Mouse (Mus musculus) midbrain, embryonic 15.5 days (tissue): ENCODE measurements around the gene Olfml2b. TPM values are rescaled to one million over a fixed set of nuclear protein-coding genes. Genes with fewer than 3 reads are reported as not detected.
A peak's percentile ranks its signal among the peaks of the same experiment; 100 is the strongest.

Experiments
- ATAC-seq: fragments of 200-750 bp; cut with Nextera tagmentation; replicated peaks from 2 replicates; pipeline ENCODE4 v1.8.0; 2017; ENCODE audit warnings: moderate TSS enrichment
- H3K27ac ChIP-seq: fragments of 300-500 bp; sonication (generic); 2 replicates; pipeline ENCODE4 v1.5.1; 2015; ENCODE audit warnings: mild to moderate bottlenecking, inconsistent platforms
- H3K27me3 ChIP-seq: fragments of 300-500 bp; sonication (generic); replicated peaks from 2 replicates; pipeline ENCODE4 v1.6.1; 2015; ENCODE audit warnings: inconsistent platforms
- H3K36me3 ChIP-seq: fragments of 300-500 bp; sonication (generic); replicated peaks from 2 replicates; pipeline ENCODE4 v1.6.1; 2015; ENCODE audit warnings: inconsistent platforms
- H3K4me1 ChIP-seq: fragments of 300-500 bp; sonication (generic); 2 replicates; pipeline ENCODE4 v1.6.1; 2015; ENCODE audit warnings: inconsistent platforms
- H3K4me2 ChIP-seq: fragments of 300-500 bp; sonication (generic); 2 replicates; pipeline ENCODE4 v1.6.1; 2015; ENCODE audit warnings: inconsistent platforms, mild to moderate bottlenecking, moderate library complexity
- H3K4me3 ChIP-seq: fragments of 300-500 bp; sonication (generic); 2 replicates; pipeline ENCODE4 v1.5.1; 2015; ENCODE audit warnings: mild to moderate bottlenecking, inconsistent platforms
- H3K9ac ChIP-seq: fragments of 300-500 bp; sonication (generic); 2 replicates; pipeline ENCODE4 v1.6.1; 2015; ENCODE audit warnings: mild to moderate bottlenecking, inconsistent platforms
- H3K9me3 ChIP-seq: fragments of 300-500 bp; sonication (generic); 2 replicates; pipeline ENCODE4 v1.6.1; 2016; ENCODE audit warnings: inconsistent platforms
- WGBS: fragments of 180-500 bp; shearing (Covaris S2); methylation state at CpG from one replicate; pipeline ENCODE4 v1.1.7; 2015; ENCODE audit warnings: mixed read lengths; 5-methylcytosine and 5-hydroxymethylcytosine counted together
- polyA plus RNA-seq: library from polyadenylated mRNA; unstranded; fragments of >200 nt; fragmentation: Nextera tagmentation; extraction: Ambion mirVana; gene quantifications from 2 replicates; pipeline ENCODE4 v1.2.1, GENCODE M21; 2015

The Olfml2b gene
- polyA plus RNA-seq: 4.8 and 5.2 TPM in 2 replicates

GRCm38 (mm10) chr1:170644255-170645205, at the start of gene Olfml2b:
TSS of gene Olfml2b (plus strand) at chr1:170644532.
- peak within 1 kb of the TSS; percentile 88 for H3K4me2 ChIP-seq
- no peaks in the 10 kb centered on the region for H3K27me3 ChIP-seq
- H3K4me1 ChIP-seq: peaks cover 11% of the 10 kb centered on the region; the same call in 1 of the 2 replicates
- no peak within 1 kb of the TSS for H3K27ac ChIP-seq
- 13% methylated on average over 50 of the region's 51 CpGs for WGBS
- ATAC-seq: peak; percentile 99
- peak within 1 kb of the TSS; percentile 50 for H3K4me3 ChIP-seq
- H3K9ac ChIP-seq: peak within 1 kb of the TSS; percentile 59
- H3K36me3 ChIP-seq: no peaks in the 10 kb centered on the region
- H3K9me3 ChIP-seq: no peaks in the 10 kb centered on the region

DNA sequence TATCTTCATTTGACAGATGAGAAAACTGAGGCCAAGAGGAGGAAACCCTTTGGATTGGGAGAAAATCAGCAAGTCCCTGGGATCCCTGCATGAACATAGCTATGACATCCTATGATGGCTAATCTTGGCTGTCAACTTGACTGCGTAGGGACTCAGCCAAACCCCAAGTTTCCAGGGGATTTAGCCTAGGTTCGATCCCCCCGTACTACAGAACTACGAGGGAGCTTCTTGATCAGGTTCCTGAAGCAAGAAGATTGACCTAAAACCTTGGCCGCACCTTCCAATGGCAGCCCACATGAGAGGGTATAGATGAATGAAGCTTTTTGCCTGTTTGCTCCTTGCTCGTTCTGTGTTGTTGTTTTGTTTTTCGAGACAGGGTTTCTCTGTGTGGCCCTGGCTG, 49.8 kb upstream of the Olfml2b start:
- H3K4me3 ChIP-seq: no peak overlapping the region
- H3K27ac ChIP-seq: no peak overlapping the region
- H3K4me2 ChIP-seq: no peak overlapping the region
- H3K9me3 ChIP-seq: no peaks in the 10 kb centered on the region
- no peaks in the 10 kb centered on the region for H3K36me3 ChIP-seq
- H3K9ac ChIP-seq: no peak overlapping the region
- 96% methylated on average over 7 of the region's 7 CpGs for WGBS
- H3K27me3 ChIP-seq: peaks cover 7% of the 10 kb centered on the region; the same call in 1 of the 2 replicates
- no peaks in the 10 kb centered on the region for H3K4me1 ChIP-seq
- no peak for ATAC-seq

- WGBS: 72% methylated on average over 21 of the region's 21 CpGs
Observed at GRCm38 (mm10) chr1:170605228-170606001, 38.9 kb upstream of the Olfml2b start.

DNA sequence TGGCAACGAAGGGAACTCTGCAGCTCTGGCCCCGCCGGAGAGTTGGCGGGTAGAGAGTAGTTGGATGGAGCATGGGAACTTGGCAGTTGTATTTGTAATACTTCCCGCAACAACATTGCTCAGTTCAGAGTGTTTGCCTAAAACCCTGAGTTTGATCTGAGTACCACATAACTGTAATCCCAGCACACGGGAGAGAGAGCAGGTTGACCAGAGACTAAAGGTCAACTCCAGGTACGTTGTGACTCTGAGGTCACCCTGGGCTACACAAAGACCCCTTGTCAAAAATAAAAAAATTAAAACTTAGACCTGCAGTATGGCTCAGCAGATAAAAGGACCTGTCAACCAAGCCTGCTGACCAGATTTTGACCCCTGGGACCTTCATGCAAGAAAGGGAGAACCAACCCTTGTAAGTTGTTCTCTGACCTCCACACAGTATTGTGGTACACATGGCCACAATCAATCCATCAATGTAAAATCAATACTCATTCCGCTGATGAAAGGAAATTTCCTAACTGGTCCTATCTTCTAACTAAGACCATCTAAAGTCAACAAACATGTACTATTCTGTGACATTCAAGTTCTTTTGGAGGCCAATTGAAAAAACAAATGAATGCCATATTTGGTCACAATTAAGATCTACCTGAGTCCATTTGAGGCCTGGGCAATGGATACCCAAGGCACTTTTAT, 37.0 kb upstream of the Olfml2b start:
- no peak for ATAC-seq
- no peaks in the 10 kb centered on the region for H3K4me1 ChIP-seq

More at GRCm38 (mm10) chr1:170605228-170606001, 38.9 kb upstream of the Olfml2b start:
- Histone ChIP-seq H3K4me1 (no peaks in the 10 kb centered on the region), H3K27me3 (no peaks in the 10 kb centered on the region), H3K4me2 (no peak overlapping the region), H3K4me3 (no peak overlapping the region), H3K9me3 (no peaks in the 10 kb centered on the region), H3K9ac (no peak overlapping the region), H3K27ac (no peak overlapping the region), H3K36me3 (no peaks in the 10 kb centered on the region)
- ATAC-seq: no peak

GRCm38 (mm10) chr1:170608461-170609071, 35.8 kb upstream of the Olfml2b start:
- no peaks in the 10 kb centered on the region for H3K36me3 ChIP-seq
- 89% methylated on average over 3 of the region's 3 CpGs for WGBS

More for the DNA sequence above, 37.0 kb upstream of the Olfml2b start:
- Histone ChIP-seq H3K27ac (no peak overlapping the region), H3K9me3 (no peaks in the 10 kb centered on the region), H3K4me2 (no peak overlapping the region), H3K36me3 (no peaks in the 10 kb centered on the region), H3K9ac (no peak overlapping the region), H3K4me3 (no peak overlapping the region), H3K27me3 (no peaks in the 10 kb centered on the region)
- 92% methylated on average over 8 of the region's 8 CpGs for WGBS

GRCm38 (mm10) chr1:170609872-170610271, 34.5 kb upstream of the Olfml2b start:
- 83% methylated on average over 7 of the region's 7 CpGs for WGBS
- H3K4me3 ChIP-seq: no peak overlapping the region

More at GRCm38 (mm10) chr1:170608461-170609071, 35.8 kb upstream of the Olfml2b start:
- Histone ChIP-seq H3K4me3 (no peak overlapping the region), H3K9me3 (no peaks in the 10 kb centered on the region), H3K27me3 (no peaks in the 10 kb centered on the region), H3K4me1 (no peaks in the 10 kb centered on the region), H3K27ac (no peak overlapping the region), H3K9ac (no peak overlapping the region), H3K4me2 (no peak overlapping the region)
- ATAC-seq: no peak

GRCm38 (mm10) chr1:170610289-170610688, 34.0 kb upstream of the Olfml2b start:
- no peaks in the 10 kb centered on the region for H3K4me1 ChIP-seq
- WGBS: 90% methylated on average over 3 of the region's 3 CpGs
- ATAC-seq: no peak
- no peaks in the 10 kb centered on the region for H3K27me3 ChIP-seq
- no peak overlapping the region for H3K27ac ChIP-seq
- no peak overlapping the region for H3K9ac ChIP-seq
- H3K36me3 ChIP-seq: no peaks in the 10 kb centered on the region
- no peaks in the 10 kb centered on the region for H3K9me3 ChIP-seq
- H3K4me2 ChIP-seq: no peak overlapping the region
- no peak overlapping the region for H3K4me3 ChIP-seq

More at GRCm38 (mm10) chr1:170609872-170610271, 34.5 kb upstream of the Olfml2b start:
- ATAC-seq: no peak
- H3K4me1 ChIP-seq: no peaks in the 10 kb centered on the region
- H3K36me3 ChIP-seq: no peaks in the 10 kb centered on the region
- no peak overlapping the region for H3K9ac ChIP-seq
- H3K9me3 ChIP-seq: no peaks in the 10 kb centered on the region
- no peaks in the 10 kb centered on the region for H3K27me3 ChIP-seq
- H3K4me2 ChIP-seq: no peak overlapping the region
- H3K27ac ChIP-seq: no peak overlapping the region

DNA sequence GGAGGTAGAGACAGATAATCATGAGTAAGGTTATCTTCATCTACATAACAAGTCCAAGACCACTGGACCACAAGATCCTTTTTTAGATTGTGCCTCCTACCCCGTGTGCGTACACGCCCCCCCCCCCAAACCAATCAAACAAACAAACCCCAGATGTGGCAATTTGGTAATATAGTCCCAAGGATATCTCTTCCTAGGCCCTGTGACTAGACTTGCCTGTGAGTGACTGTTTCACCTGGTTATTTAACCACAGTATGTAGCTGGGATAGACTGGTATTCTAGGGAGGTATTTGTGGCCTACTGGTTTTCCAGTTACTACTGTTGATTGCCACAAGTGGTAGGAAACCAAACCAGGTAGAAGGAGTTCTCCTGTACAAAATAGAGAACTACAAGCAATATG, 33.6 kb upstream of the Olfml2b start:
- no peaks in the 10 kb centered on the region for H3K27me3 ChIP-seq
- no peaks in the 10 kb centered on the region for H3K4me1 ChIP-seq
- H3K36me3 ChIP-seq: no peaks in the 10 kb centered on the region
- ATAC-seq: no peak
- no peak overlapping the region for H3K4me2 ChIP-seq
- no peaks in the 10 kb centered on the region for H3K9me3 ChIP-seq
- 89% methylated on average over 3 of the region's 3 CpGs for WGBS
- no peak overlapping the region for H3K27ac ChIP-seq
- H3K4me3 ChIP-seq: no peak overlapping the region
- H3K9ac ChIP-seq: no peak overlapping the region

DNA sequence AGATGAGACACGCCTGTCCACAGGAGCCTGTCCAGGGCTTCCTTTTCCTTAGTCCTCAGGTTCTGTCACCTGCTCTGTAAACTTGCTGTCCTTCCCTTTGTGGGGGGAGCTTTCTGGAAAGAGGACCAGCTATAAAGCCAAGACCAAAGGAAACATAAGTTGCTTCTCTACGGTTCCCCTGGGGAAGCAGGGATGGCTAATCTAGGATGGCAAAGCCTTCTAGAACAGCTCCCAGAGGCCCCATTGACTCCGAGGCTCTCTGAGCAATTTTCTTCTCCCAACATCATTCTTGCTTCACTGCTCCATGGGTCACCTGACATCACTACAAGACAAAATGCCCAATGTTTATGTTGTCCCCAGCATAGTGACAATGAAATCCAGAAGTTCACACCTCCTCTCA, 32.7 kb upstream of the Olfml2b start:
- no peak overlapping the region for H3K27ac ChIP-seq
- H3K4me1 ChIP-seq: no peaks in the 10 kb centered on the region
- H3K4me2 ChIP-seq: no peak overlapping the region
- H3K4me3 ChIP-seq: no peak overlapping the region
- H3K36me3 ChIP-seq: no peaks in the 10 kb centered on the region
- ATAC-seq: no peak
- H3K9ac ChIP-seq: no peak overlapping the region
- WGBS: 85% methylated on average over 3 of the region's 3 CpGs
- no peaks in the 10 kb centered on the region for H3K27me3 ChIP-seq
- H3K9me3 ChIP-seq: no peaks in the 10 kb centered on the region

DNA sequence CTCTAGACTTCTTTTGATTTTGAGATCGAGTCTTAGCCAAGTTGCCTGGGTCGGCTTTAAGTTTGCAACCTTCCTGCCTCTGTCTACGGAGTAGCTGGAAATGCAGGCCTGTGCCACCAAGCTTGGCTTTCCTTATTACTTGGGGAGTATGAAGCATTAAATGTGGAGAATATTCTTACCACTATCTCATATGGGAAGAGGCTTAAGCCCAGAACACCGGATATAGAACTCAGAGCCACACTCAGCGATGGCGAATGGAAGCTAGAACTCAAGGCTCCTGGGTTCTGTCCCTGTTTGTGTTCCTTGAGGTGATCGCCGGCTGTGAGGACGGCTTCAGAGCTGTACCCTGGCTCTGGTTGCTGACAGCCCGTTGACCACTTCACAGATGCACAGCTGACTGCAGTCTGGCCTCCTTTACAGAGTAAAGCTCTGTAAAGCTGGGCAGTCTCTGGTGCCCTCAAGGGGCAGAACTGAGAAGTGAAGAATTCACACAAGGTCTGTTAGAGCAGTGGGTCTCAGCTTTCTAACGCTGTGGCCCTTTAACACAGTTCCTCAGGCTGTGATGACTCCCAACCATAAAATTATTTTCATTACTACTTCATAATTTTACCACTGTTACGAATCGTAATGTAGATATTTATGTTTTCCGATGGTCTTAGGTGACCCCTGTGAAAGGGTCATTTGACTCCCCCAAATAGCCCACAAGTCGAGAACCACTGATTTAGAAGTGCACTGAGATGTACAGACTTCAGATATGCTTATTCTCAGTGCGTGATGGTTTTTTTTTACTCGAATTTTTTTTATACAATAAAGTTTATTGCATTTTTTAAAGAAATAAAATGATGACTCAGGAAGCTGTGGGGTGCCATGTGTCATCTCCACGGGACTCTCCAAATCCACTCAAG, 31.1 kb upstream of the Olfml2b start:
- H3K4me1 ChIP-seq: no peaks in the 10 kb centered on the region
- H3K27me3 ChIP-seq: no peaks in the 10 kb centered on the region
- H3K4me3 ChIP-seq: no peak overlapping the region
- ATAC-seq: peak; percentile 99
- no peaks in the 10 kb centered on the region for H3K36me3 ChIP-seq
- H3K4me2 ChIP-seq: no peak overlapping the region
- no peaks in the 10 kb centered on the region for H3K9me3 ChIP-seq
- no peak overlapping the region for H3K27ac ChIP-seq
- H3K9ac ChIP-seq: no peak overlapping the region
- 55% methylated on average over 18 of the region's 18 CpGs for WGBS
